Mouse (Mus musculus): ENCODE results near the gene Mavs.

Mavs gene

GRCm38 (mm10) chr2:131233307-131234126 is at the start of gene Mavs:
TSS of gene Mavs (plus strand) at chr2:131234063.
- DNase-seq (ENCODE audit: low spot score in 2 of 2) = peak; percentile 82 to 94

- no peak for DNase-seq (ENCODE audit: low spot score in 2 of 2)
Measured at GRCm38 (mm10) chr2:131186343-131186742, 47.5 kb upstream of the Mavs start.

- DNase-seq (ENCODE audit: low spot score in 2 of 2) = peak in 1 of 2 experiments; percentile 81
Measured at GRCm38 (mm10) chr2:131186771-131187601, 46.9 kb upstream of the Mavs start, which contains the start of the genes Cdc25b and Spef1. TSS of gene Cdc25b (plus strand) at chr2:131186949. TSS of gene Spef1 (minus strand) at chr2:131187282.

GRCm38 (mm10) chr2:131187602-131187922 is 46.3 kb upstream of the Mavs start:
- no peak for DNase-seq (ENCODE audit: low spot score in 2 of 2)

- DNase-seq (ENCODE audit: low spot score in 2 of 2) = no peak
Measured at GRCm38 (mm10) chr2:131188311-131188710, 45.6 kb upstream of the Mavs start.

GRCm38 (mm10) chr2:131189521-131190309 is 44.1 kb upstream of the Mavs start:
- no peak for DNase-seq (ENCODE audit: low spot score in 2 of 2)

- no peak for DNase-seq (ENCODE audit: low spot score in 2 of 2)
Measured at GRCm38 (mm10) chr2:131190344-131191004, 43.4 kb upstream of the Mavs start.

- no peak for DNase-seq (ENCODE audit: low spot score in 2 of 2)
Measured at GRCm38 (mm10) chr2:131191005-131191390, 42.9 kb upstream of the Mavs start.

GRCm38 (mm10) chr2:131196606-131197316 is 37.1 kb upstream of the Mavs start:
- DNase-seq (ENCODE audit: low spot score in 2 of 2) = no peak

GRCm38 (mm10) chr2:131200710-131201109 is 33.2 kb upstream of the Mavs start:
- DNase-seq (ENCODE audit: low spot score in 2 of 2) = no peak

- DNase-seq (ENCODE audit: low spot score in 2 of 2) = no peak
Measured at GRCm38 (mm10) chr2:131201262-131201661, 32.6 kb upstream of the Mavs start.

GRCm38 (mm10) chr2:131203816-131204409 is 29.9 kb upstream of the Mavs start:
- no peak for DNase-seq (ENCODE audit: low spot score in 2 of 2)

- DNase-seq (ENCODE audit: low spot score in 2 of 2) = peak; percentile 85 to 89
Measured at GRCm38 (mm10) chr2:131204410-131204981, 29.4 kb upstream of the Mavs start.

- no peak for DNase-seq (ENCODE audit: low spot score in 2 of 2)
Measured at GRCm38 (mm10) chr2:131205521-131206182, 28.2 kb upstream of the Mavs start.

GRCm38 (mm10) chr2:131206778-131207177 is 27.1 kb upstream of the Mavs start, which contains the start of gene Ap5s1:
TSS of gene Ap5s1 (plus strand) at chr2:131207078.
- no peak for DNase-seq (ENCODE audit: low spot score in 2 of 2)

GRCm38 (mm10) chr2:131208356-131208755 is 25.5 kb upstream of the Mavs start:
- no peak for DNase-seq (ENCODE audit: low spot score in 2 of 2)

GRCm38 (mm10) chr2:131209125-131209795 is 24.6 kb upstream of the Mavs start:
- no peak for DNase-seq (ENCODE audit: low spot score in 2 of 2)

- peak; percentile 87 to 95 for DNase-seq (ENCODE audit: low spot score in 2 of 2)
Measured at GRCm38 (mm10) chr2:131209969-131210792, 23.7 kb upstream of the Mavs start.
